Mouse (Mus musculus): ENCODE measurements at regions not wholly inside any gene's neighbourhood (a gene's known extent, or its start where the extent isn't known, plus 50 kb on each side); places are given as distances from the start of the nearest gene placed in this dataset.

DNA sequence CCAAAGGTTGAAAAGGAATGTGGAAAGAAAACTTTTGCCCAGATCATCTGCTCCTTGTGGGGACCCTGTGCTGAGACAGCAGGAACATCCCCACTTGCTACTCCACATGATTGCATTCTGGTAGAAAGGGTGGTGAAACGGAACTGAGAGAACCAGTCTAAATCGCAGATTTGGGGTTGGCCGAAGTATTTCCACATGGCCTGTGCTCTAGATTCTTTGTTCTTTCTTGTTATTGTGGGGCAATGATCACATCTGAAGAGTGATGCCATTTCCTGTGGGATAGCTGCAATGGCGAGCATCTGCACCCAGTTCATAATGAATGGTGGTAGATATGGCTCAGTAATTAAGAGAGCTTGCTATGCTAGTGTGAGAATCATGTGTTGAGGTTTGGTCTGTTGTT is 273.6 kb upstream of the Rnaseh2b start:
- no peak for TF ChIP-seq CTCF (IDR thresholded peaks at IDR 0.05; ENCODE audit: borderline replicate concordance, control insufficient read depth, extremely low read depth, insufficient read depth, low read length, poor library complexity)
- TF ChIP-seq POLR2A (IDR thresholded peaks at IDR 0.05; ENCODE audit: control insufficient read depth, extremely low read depth, insufficient read depth, low read length, poor library complexity) = no peak

Measured in thymus, adult 2 months (tissue).